Mouse (Mus musculus): Measurements from ENCODE around the gene Ryr2.

DNA sequence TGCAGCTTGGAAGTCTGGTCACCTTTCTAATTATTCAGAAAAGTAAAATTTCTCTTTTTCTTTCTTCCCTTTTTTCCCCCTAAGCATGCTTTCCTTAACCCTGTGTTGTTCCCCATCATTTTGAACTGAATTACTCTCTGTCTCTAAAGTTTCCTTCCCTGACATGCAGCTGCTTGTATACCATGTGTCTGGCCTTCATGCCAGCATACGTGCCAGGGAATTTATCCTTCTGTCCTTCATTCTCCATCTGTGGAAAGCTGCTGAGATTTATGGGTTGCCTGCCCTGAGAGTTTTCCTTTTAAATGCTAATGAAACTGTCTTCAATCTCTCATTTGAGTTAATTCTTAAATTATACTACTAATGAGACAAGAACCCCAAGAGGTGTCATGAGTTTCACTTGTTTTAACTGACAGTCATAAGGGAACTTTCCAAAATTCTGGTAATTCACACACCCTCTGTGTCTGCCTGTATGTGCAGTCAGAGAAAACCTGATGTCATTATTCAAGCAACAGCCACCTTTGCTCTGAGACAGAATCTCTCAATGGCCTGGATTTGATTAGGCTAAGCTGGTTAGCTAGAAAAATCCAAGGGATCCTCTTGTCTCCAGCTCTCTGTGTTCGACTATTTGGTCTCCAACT lies 595.1 kb downstream of the Ryr2 start:
- TF ChIP-seq GATA1 (IDR thresholded peaks at IDR 0.05; ENCODE audit: borderline replicate concordance, low read length) (no peak), FLI1 (IDR thresholded peaks at IDR 0.05; ENCODE audit: low read length) (no peak)

All from megakaryocyte, embryonic 14.5 days (primary cell).